Mouse (Mus musculus): ENCODE measurements around the gene 2900011O08Rik. TPM values are rescaled to one million over a fixed set of nuclear protein-coding genes. Genes with fewer than 3 reads are reported as not detected.

2900011O08Rik gene
- polyA plus RNA-seq, 2 experiments = 2.5 to 2.9 TPM

GRCm38 (mm10) chr16:14125253-14125652 lies 138.8 kb downstream of the 2900011O08Rik start:
- no peak overlapping the region for H3K4me2 ChIP-seq (replicated peaks; ENCODE audit: low read depth, low read length, severe bottlenecking)
- H3K9me3 ChIP-seq (ENCODE audit: control insufficient read depth, low read length) = no peaks in the 10 kb centered on the region
- TF ChIP-seq POLR2A (IDR thresholded peaks at IDR 0.05; ENCODE audit: borderline replicate concordance, extremely low read depth, insufficient read depth, insufficient read length) = no peak
- no peak overlapping the region for H3K4me3 ChIP-seq (replicated peaks; ENCODE audit: low read length)
- no peak overlapping the region for H3K27ac ChIP-seq (replicated peaks; ENCODE audit: low read depth, low read length)
- H3K4me1 ChIP-seq (ENCODE audit: control insufficient read depth, insufficient read depth, low read length) = no peaks in the 10 kb centered on the region
- no peaks in the 10 kb centered on the region for H3K27me3 ChIP-seq (ENCODE audit: control insufficient read depth, insufficient read depth, low read length)
- ATAC-seq (ENCODE audit: low FRiP score, low read depth) = no peak
- H3K9ac ChIP-seq (ENCODE audit: low read depth, low read length, severe bottlenecking) = no peak overlapping the region
- peaks cover 99% of the 10 kb centered on the region for H3K36me3 ChIP-seq (ENCODE audit: control insufficient read depth, insufficient read depth, low read length)
- DNase-seq (ENCODE audit: low spot score) = no peak
- WGBS = 88% methylated on average over 1 of the region's 1 CpGs

- DNase-seq (ENCODE audit: low spot score) (no peak), ATAC-seq (ENCODE audit: low FRiP score, low read depth) (no peak)
- no peak overlapping the region for H3K27ac ChIP-seq (replicated peaks; ENCODE audit: low read depth, low read length)
- H3K27me3 ChIP-seq (ENCODE audit: control insufficient read depth, insufficient read depth, low read length) = no peaks in the 10 kb centered on the region
- no peak overlapping the region for H3K4me2 ChIP-seq (replicated peaks; ENCODE audit: low read depth, low read length, severe bottlenecking)
- peaks cover 94% of the 10 kb centered on the region for H3K36me3 ChIP-seq (ENCODE audit: control insufficient read depth, insufficient read depth, low read length)
- H3K9ac ChIP-seq (ENCODE audit: low read depth, low read length, severe bottlenecking) = no peak overlapping the region
- TF ChIP-seq POLR2A (IDR thresholded peaks at IDR 0.05; ENCODE audit: borderline replicate concordance, extremely low read depth, insufficient read depth, insufficient read length) = no peak
- no peak overlapping the region for H3K4me3 ChIP-seq (replicated peaks; ENCODE audit: low read length)
- H3K4me1 ChIP-seq (ENCODE audit: control insufficient read depth, insufficient read depth, low read length) = no peaks in the 10 kb centered on the region
- H3K9me3 ChIP-seq (ENCODE audit: control insufficient read depth, low read length) = no peaks in the 10 kb centered on the region
Measured at GRCm38 (mm10) chr16:14128977-14129376, 142.6 kb downstream of the 2900011O08Rik start.

- Histone ChIP-seq H3K9me3 (ENCODE audit: control insufficient read depth, low read length) (no peaks in the 10 kb centered on the region), H3K4me1 (ENCODE audit: control insufficient read depth, insufficient read depth, low read length) (no peaks in the 10 kb centered on the region), H3K4me3 (replicated peaks; ENCODE audit: low read length) (no peak overlapping the region), H3K9ac (ENCODE audit: low read depth, low read length, severe bottlenecking) (no peak overlapping the region), H3K36me3 (ENCODE audit: control insufficient read depth, insufficient read depth, low read length) (peaks cover 93% of the 10 kb centered on the region), H3K4me2 (replicated peaks; ENCODE audit: low read depth, low read length, severe bottlenecking) (no peak overlapping the region), H3K27me3 (ENCODE audit: control insufficient read depth, insufficient read depth, low read length) (no peaks in the 10 kb centered on the region), H3K27ac (replicated peaks; ENCODE audit: low read depth, low read length) (no peak overlapping the region)
- ATAC-seq (ENCODE audit: low FRiP score, low read depth) (no peak), DNase-seq (ENCODE audit: low spot score) (no peak)
- TF ChIP-seq POLR2A (IDR thresholded peaks at IDR 0.05; ENCODE audit: borderline replicate concordance, extremely low read depth, insufficient read depth, insufficient read length) = no peak
- 89% methylated on average over 7 of the region's 7 CpGs for WGBS
Measured at GRCm38 (mm10) chr16:14130796-14131195, 144.4 kb downstream of the 2900011O08Rik start.

- Histone ChIP-seq H3K9ac (ENCODE audit: low read depth, low read length, severe bottlenecking) (no peak overlapping the region), H3K9me3 (ENCODE audit: control insufficient read depth, low read length) (no peaks in the 10 kb centered on the region), H3K27ac (replicated peaks; ENCODE audit: low read depth, low read length) (no peak overlapping the region), H3K4me2 (replicated peaks; ENCODE audit: low read depth, low read length, severe bottlenecking) (no peak overlapping the region), H3K36me3 (ENCODE audit: control insufficient read depth, insufficient read depth, low read length) (peaks cover 90% of the 10 kb centered on the region), H3K27me3 (ENCODE audit: control insufficient read depth, insufficient read depth, low read length) (no peaks in the 10 kb centered on the region), H3K4me1 (ENCODE audit: control insufficient read depth, insufficient read depth, low read length) (no peaks in the 10 kb centered on the region), H3K4me3 (replicated peaks; ENCODE audit: low read length) (no peak overlapping the region)
- 86% methylated on average over 3 of the region's 3 CpGs for WGBS
- no peak for ATAC-seq (ENCODE audit: low FRiP score, low read depth)
- TF ChIP-seq POLR2A (IDR thresholded peaks at IDR 0.05; ENCODE audit: borderline replicate concordance, extremely low read depth, insufficient read depth, insufficient read length) = no peak
- DNase-seq (ENCODE audit: low spot score) = no peak
Measured at GRCm38 (mm10) chr16:14131376-14131775, 145.0 kb downstream of the 2900011O08Rik start.

GRCm38 (mm10) chr16:14131838-14132237 lies 145.4 kb downstream of the 2900011O08Rik start:
- no peak for ATAC-seq (ENCODE audit: low FRiP score, low read depth)
- no peaks in the 10 kb centered on the region for H3K27me3 ChIP-seq (ENCODE audit: control insufficient read depth, insufficient read depth, low read length)
- H3K4me2 ChIP-seq (replicated peaks; ENCODE audit: low read depth, low read length, severe bottlenecking) = no peak overlapping the region
- peaks cover 90% of the 10 kb centered on the region for H3K36me3 ChIP-seq (ENCODE audit: control insufficient read depth, insufficient read depth, low read length)
- no peak overlapping the region for H3K9ac ChIP-seq (ENCODE audit: low read depth, low read length, severe bottlenecking)
- H3K9me3 ChIP-seq (ENCODE audit: control insufficient read depth, low read length) = no peaks in the 10 kb centered on the region
- no peak overlapping the region for H3K27ac ChIP-seq (replicated peaks; ENCODE audit: low read depth, low read length)
- no peak for DNase-seq (ENCODE audit: low spot score)
- 92% methylated on average over 5 of the region's 5 CpGs for WGBS
- no peak overlapping the region for H3K4me3 ChIP-seq (replicated peaks; ENCODE audit: low read length)
- H3K4me1 ChIP-seq (ENCODE audit: control insufficient read depth, insufficient read depth, low read length) = no peaks in the 10 kb centered on the region
- TF ChIP-seq POLR2A (IDR thresholded peaks at IDR 0.05; ENCODE audit: borderline replicate concordance, extremely low read depth, insufficient read depth, insufficient read length) = no peak

- Histone ChIP-seq H3K9ac (ENCODE audit: low read depth, low read length, severe bottlenecking) (no peak overlapping the region), H3K4me3 (replicated peaks; ENCODE audit: low read length) (no peak overlapping the region), H3K27ac (replicated peaks; ENCODE audit: low read depth, low read length) (no peak overlapping the region), H3K4me1 (ENCODE audit: control insufficient read depth, insufficient read depth, low read length) (no peaks in the 10 kb centered on the region), H3K27me3 (ENCODE audit: control insufficient read depth, insufficient read depth, low read length) (no peaks in the 10 kb centered on the region), H3K9me3 (ENCODE audit: control insufficient read depth, low read length) (no peaks in the 10 kb centered on the region), H3K4me2 (replicated peaks; ENCODE audit: low read depth, low read length, severe bottlenecking) (no peak overlapping the region), H3K36me3 (ENCODE audit: control insufficient read depth, insufficient read depth, low read length) (peaks cover 84% of the 10 kb centered on the region)
- DNase-seq (ENCODE audit: low spot score) (no peak), ATAC-seq (ENCODE audit: low FRiP score, low read depth) (no peak)
- 96% methylated on average over 2 of the region's 2 CpGs for WGBS
- TF ChIP-seq POLR2A (IDR thresholded peaks at IDR 0.05; ENCODE audit: borderline replicate concordance, extremely low read depth, insufficient read depth, insufficient read length) = no peak
Measured at GRCm38 (mm10) chr16:14135014-14135413, 148.6 kb downstream of the 2900011O08Rik start.

Measured in limb, embryonic 14.5 days (tissue).